Mouse (Mus musculus) heart, postnatal 0 days (tissue): ENCODE measurements at regions not wholly inside any gene's neighbourhood (a gene's known extent, or its start where the extent isn't known, plus 50 kb on each side); places are given as distances from the start of the nearest gene placed in this dataset.

ENCODE experiments used
- ATAC-seq: fragments of 200-750 bp; cut with Nextera tagmentation; 2 replicates; pipeline ENCODE4 v1.8.0; 2017; ENCODE audit warnings: low read depth, moderate number of reproducible peaks, moderate library complexity; ENCODE audit not compliant: insufficient read depth
- DNase-seq: peaks from one replicate; pipeline ENCODE4 v3.0.0-alpha.2; 2016; ENCODE audit warnings: low spot score
- H3K27ac ChIP-seq: fragments of 300-500 bp; sonication (generic); 2 replicates; pipeline ENCODE4 v1.5.1; 2014; ENCODE audit warnings: low read depth, mild to moderate bottlenecking
- H3K27me3 ChIP-seq: fragments of 300-500 bp; sonication (generic); 2 replicates; pipeline ENCODE4 v1.6.1; 2014; ENCODE audit warnings: low read length, mixed read lengths; ENCODE audit not compliant: control insufficient read depth, insufficient read depth
- H3K36me3 ChIP-seq: fragments of 300-500 bp; sonication (generic); replicated peaks from 2 replicates; pipeline ENCODE4 v1.6.1; 2014; ENCODE audit warnings: low read length, mixed read lengths; ENCODE audit not compliant: control insufficient read depth, insufficient read depth
- H3K4me1 ChIP-seq: fragments of 300-500 bp; sonication (generic); 2 replicates; pipeline ENCODE4 v1.6.1; 2014; ENCODE audit warnings: antibody characterized with exemption; ENCODE audit not compliant: control insufficient read depth, insufficient read depth
- H3K4me2 ChIP-seq: fragments of 300-500 bp; sonication (generic); 2 replicates; pipeline ENCODE4 v1.6.1; 2014; ENCODE audit warnings: low read depth, mild to moderate bottlenecking, low read length, moderate library complexity
- H3K4me3 ChIP-seq: fragments of 300-500 bp; sonication (generic); 2 replicates; pipeline ENCODE4 v1.5.1; 2014; ENCODE audit warnings: low read depth, low read length
- H3K9ac ChIP-seq: fragments of 300-500 bp; sonication (generic); replicated peaks from 2 replicates; pipeline ENCODE4 v1.6.1; 2014; ENCODE audit warnings: low read depth, low read length, mixed read lengths
- H3K9me3 ChIP-seq: fragments of 300-500 bp; sonication (generic); replicated peaks from 2 replicates; pipeline ENCODE4 v1.6.1; 2016; ENCODE audit warnings: low read length; ENCODE audit not compliant: control insufficient read depth
- CTCF ChIP-seq: IDR thresholded peaks from 2 replicates; pipeline ENCODE4 v1.5.1; 2016; ENCODE audit warnings: antibody characterized with exemption, control low read depth, low read depth
- EP300 ChIP-seq: IDR thresholded peaks from 2 replicates; pipeline ENCODE4 v1.6.1; 2016; ENCODE audit warnings: antibody characterized with exemption, low read depth
- WGBS: fragments of 180-500 bp; shearing (Covaris S2); extraction: QIAGEN DNeasy Blood & Tissue Kit; methylation state at CpG from one replicate; pipeline ENCODE4 v1.1.7; 2014; 5-methylcytosine and 5-hydroxymethylcytosine counted together

- ATAC-seq (no peak), DNase-seq (no peak)
- Histone ChIP-seq H3K27me3 (no peaks in the 10 kb centered on the region), H3K4me2 (no peak overlapping the region), H3K4me3 (no peak overlapping the region), H3K4me1 (no peaks in the 10 kb centered on the region), H3K9ac (no peak overlapping the region), H3K36me3 (no peaks in the 10 kb centered on the region), H3K9me3 (no peaks in the 10 kb centered on the region), H3K27ac (no peak overlapping the region)
- 49% methylated on average over 5 of the region's 5 CpGs for WGBS
- no peak for TF ChIP-seq CTCF
- TF ChIP-seq EP300: no peak
Measured at GRCm38 (mm10) chr13:34550130-34550884, 103.0 kb downstream of the Pxdc1 start.

- Histone ChIP-seq H3K4me1 (no peaks in the 10 kb centered on the region), H3K36me3 (no peaks in the 10 kb centered on the region), H3K27me3 (no peaks in the 10 kb centered on the region), H3K27ac (no peak overlapping the region), H3K4me2 (no peak overlapping the region), H3K9me3 (no peaks in the 10 kb centered on the region), H3K4me3 (no peak overlapping the region), H3K9ac (no peak overlapping the region)
- no peak for DNase-seq
- no peak for ATAC-seq
- WGBS: 87% methylated on average over 2 of the region's 2 CpGs
- TF ChIP-seq CTCF (no peak), EP300 (no peak)
Measured at GRCm38 (mm10) chr13:34540646-34541045, 112.6 kb downstream of the Pxdc1 start.

DNA sequence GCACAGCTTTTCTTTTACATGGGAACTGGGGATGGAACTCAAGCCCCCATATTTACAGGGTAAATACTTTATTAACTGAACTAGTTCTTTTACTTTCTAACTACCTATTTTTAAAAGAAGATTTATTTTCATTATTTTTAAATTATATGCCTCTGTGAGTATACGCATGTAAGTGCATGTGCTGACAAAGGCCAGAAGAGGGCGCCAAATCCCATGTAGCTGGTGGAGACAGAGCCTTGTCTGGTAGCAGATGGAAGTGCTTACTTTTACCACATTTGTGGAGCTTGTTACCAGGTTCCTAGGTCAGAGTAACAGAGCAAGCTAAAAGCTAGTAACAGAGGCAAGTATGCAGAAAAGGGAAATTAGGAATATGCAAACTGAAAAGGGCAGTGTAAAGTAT is 119.4 kb downstream of the Pxdc1 start:
- no peaks in the 10 kb centered on the region for H3K4me1 ChIP-seq
- H3K4me3 ChIP-seq: no peak overlapping the region
- no peak overlapping the region for H3K27ac ChIP-seq
- ATAC-seq (no peak), DNase-seq (no peak)
- TF ChIP-seq CTCF (peak; percentile 11; the same call in 1 of the 2 replicates), EP300 (no peak)
- H3K27me3 ChIP-seq: no peaks in the 10 kb centered on the region
- peaks cover 5% of the 10 kb centered on the region; the same call in 1 of the 2 replicates for H3K9me3 ChIP-seq
- 72% methylated on average over 2 of the region's 2 CpGs for WGBS
- no peaks in the 10 kb centered on the region for H3K36me3 ChIP-seq
- H3K4me2 ChIP-seq: no peak overlapping the region
- H3K9ac ChIP-seq: no peak overlapping the region

- Histone ChIP-seq H3K36me3 (no peaks in the 10 kb centered on the region), H3K9me3 (no peaks in the 10 kb centered on the region)
Measured at GRCm38 (mm10) chr13:34511332-34511731, 142.0 kb downstream of the Pxdc1 start.

GRCm38 (mm10) chr13:34507224-34507623 is 146.1 kb downstream of the Pxdc1 start:
- ATAC-seq: no peak
- no peak for DNase-seq
- no peaks in the 10 kb centered on the region for H3K9me3 ChIP-seq
- H3K27ac ChIP-seq: no peak overlapping the region
- H3K9ac ChIP-seq: no peak overlapping the region
- H3K36me3 ChIP-seq: no peaks in the 10 kb centered on the region
- H3K4me3 ChIP-seq: no peak overlapping the region
- H3K27me3 ChIP-seq: no peaks in the 10 kb centered on the region
- WGBS: 88% methylated on average over 2 of the region's 2 CpGs
- H3K4me2 ChIP-seq: no peak overlapping the region
- TF ChIP-seq CTCF (no peak), EP300 (no peak)
- H3K4me1 ChIP-seq: no peaks in the 10 kb centered on the region

More at GRCm38 (mm10) chr13:34511332-34511731, 142.0 kb downstream of the Pxdc1 start:
- DNase-seq (no peak), ATAC-seq (no peak)
- H3K4me1 ChIP-seq: no peaks in the 10 kb centered on the region
- H3K27me3 ChIP-seq: no peaks in the 10 kb centered on the region
- no peak overlapping the region for H3K9ac ChIP-seq
- WGBS: 72% methylated on average over 3 of the region's 3 CpGs
- H3K27ac ChIP-seq: no peak overlapping the region
- no peak for TF ChIP-seq CTCF
- TF ChIP-seq EP300: no peak
- no peak overlapping the region for H3K4me3 ChIP-seq
- no peak overlapping the region for H3K4me2 ChIP-seq

DNA sequence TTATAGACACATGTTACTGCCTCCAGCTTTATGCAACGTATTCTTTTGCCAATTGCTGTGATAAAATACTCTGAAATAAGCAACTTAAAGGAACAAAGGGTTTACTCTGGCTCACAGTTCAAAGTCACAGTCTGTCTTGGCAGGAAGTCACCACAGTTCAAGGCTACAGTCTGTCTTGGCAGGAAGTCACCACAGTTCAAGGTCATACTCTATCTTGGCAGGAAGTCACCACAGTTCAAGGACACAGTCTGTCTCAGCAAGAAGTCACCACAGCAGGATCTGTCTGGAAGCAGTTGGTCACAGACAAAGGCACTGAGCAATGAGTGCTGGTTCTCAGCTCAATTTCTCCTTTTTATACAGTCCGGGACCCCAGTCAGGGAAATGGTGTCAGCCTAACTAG is 147.4 kb downstream of the Pxdc1 start:
- 67% methylated on average over 2 of the region's 2 CpGs for WGBS
- no peaks in the 10 kb centered on the region for H3K27me3 ChIP-seq
- no peak overlapping the region for H3K27ac ChIP-seq
- no peak for TF ChIP-seq CTCF
- no peak for TF ChIP-seq EP300
- no peak overlapping the region for H3K4me3 ChIP-seq
- no peaks in the 10 kb centered on the region for H3K9me3 ChIP-seq
- H3K36me3 ChIP-seq: no peaks in the 10 kb centered on the region
- DNase-seq (no peak), ATAC-seq (no peak)
- H3K9ac ChIP-seq: no peak overlapping the region
- no peaks in the 10 kb centered on the region for H3K4me1 ChIP-seq
- no peak overlapping the region for H3K4me2 ChIP-seq
